Mouse (Mus musculus): ENCODE measurements at regions not wholly inside any gene's neighbourhood (a gene's known extent, or its start where the extent isn't known, plus 50 kb on each side); places are given as distances from the start of the nearest gene placed in this dataset.

GRCm38 (mm10) chr15:61051363-61051762 lies 128.6 kb upstream of the A1bg start:
- TF ChIP-seq CTCF (IDR thresholded peaks at IDR 0.05; ENCODE audit: low read depth, low read length): no peak
- TF ChIP-seq POLR2A (IDR thresholded peaks at IDR 0.05; ENCODE audit: extremely low read depth, insufficient read depth, low read length): no peak

Data from liver, adult 2 months (tissue).